Mouse (Mus musculus): ENCODE measurements around the gene Pias4.

Gene Pias4

GRCm38 (mm10) chr10:81138131-81138782, 29.5 kb downstream of the Pias4 start:
- DNase-seq (ENCODE audit: low spot score in 2 of 2) = no peak

GRCm38 (mm10) chr10:81137252-81138130, 30.2 kb downstream of the Pias4 start:
- DNase-seq (ENCODE audit: low spot score in 2 of 2) = peak; percentile 99 to 100

GRCm38 (mm10) chr10:81136706-81137231, 31.0 kb downstream of the Pias4 start:
- DNase-seq (ENCODE audit: low spot score in 2 of 2) = peak; percentile 74 to 75

GRCm38 (mm10) chr10:81135831-81136705, 31.7 kb downstream of the Pias4 start:
- peak; percentile 76 to 77 for DNase-seq (ENCODE audit: low spot score in 2 of 2)

GRCm38 (mm10) chr10:81134966-81135681, 32.6 kb downstream of the Pias4 start, which contains the start of gene Zbtb7a:
TSS of gene Zbtb7a (plus strand) at chr10:81135220.
- no peak for DNase-seq (ENCODE audit: low spot score in 2 of 2)

- peak in 1 of 2 experiments; percentile 64 for DNase-seq (ENCODE audit: low spot score in 2 of 2)
Measured at GRCm38 (mm10) chr10:81134181-81134587, 33.5 kb downstream of the Pias4 start.

- DNase-seq (ENCODE audit: low spot score in 2 of 2) = no peak
Measured at GRCm38 (mm10) chr10:81123500-81123899, 44.2 kb downstream of the Pias4 start.

- no peak for DNase-seq (ENCODE audit: low spot score in 2 of 2)
Measured at GRCm38 (mm10) chr10:81122889-81123288, 44.8 kb downstream of the Pias4 start.

GRCm38 (mm10) chr10:81120650-81121049, 47.1 kb downstream of the Pias4 start:
- no peak for DNase-seq (ENCODE audit: low spot score in 2 of 2)

- DNase-seq (ENCODE audit: low spot score in 2 of 2) = no peak
Measured at GRCm38 (mm10) chr10:81119625-81120024, 48.1 kb downstream of the Pias4 start.

- no peak for DNase-seq (ENCODE audit: low spot score in 2 of 2)
Measured at GRCm38 (mm10) chr10:81112946-81113345, 54.8 kb downstream of the Pias4 start.

- DNase-seq (ENCODE audit: low spot score in 2 of 2) = peak; percentile 86 to 91
Measured at GRCm38 (mm10) chr10:81106113-81106721, 61.5 kb downstream of the Pias4 start.

GRCm38 (mm10) chr10:81105565-81106112, 62.1 kb downstream of the Pias4 start, which contains the start of gene Map2k2:
TSS of gene Map2k2 (plus strand) at chr10:81105915.
- DNase-seq (ENCODE audit: low spot score in 2 of 2) = peak; percentile 97 to 98
